Mouse (Mus musculus) left cerebral cortex, postnatal 14 days (tissue): ENCODE results near the gene Sumf1. TPM values are rescaled to one million over a fixed set of nuclear protein-coding genes. Genes with fewer than 3 reads are reported as not detected.
A peak's percentile ranks its signal among the peaks of the same experiment; 100 is the strongest.

Experiments
- DNase-seq, 2 experiments: peaks; one replicate each; pipeline ENCODE4 v3.0.0; 2021 to 2022; ENCODE audit warnings: low spot score in 2 of 2, mixed read lengths in 1 of 2
- intact Hi-C: fragments of 180-260 bp; cut with DNase I; formaldehyde crosslinking; loops from one replicate; pipeline ENCODE4 v1.15.1; 2025
- total RNA-seq, 2 experiments: library from RNA; stranded (reverse); gene quantifications; 2 replicates each; pipeline ENCODE4 v1.2.3; 2021

The Sumf1 gene
- total RNA-seq, 2 experiments from 2014 or later, result 17.4 to 18.2 TPM

- intact Hi-C loops, result no loop called here
- DNase-seq, result no peak
These were observed 31.1 kb downstream of the Sumf1 start for GRCm38 (mm10) chr6:108154243-108154642.

DNA sequence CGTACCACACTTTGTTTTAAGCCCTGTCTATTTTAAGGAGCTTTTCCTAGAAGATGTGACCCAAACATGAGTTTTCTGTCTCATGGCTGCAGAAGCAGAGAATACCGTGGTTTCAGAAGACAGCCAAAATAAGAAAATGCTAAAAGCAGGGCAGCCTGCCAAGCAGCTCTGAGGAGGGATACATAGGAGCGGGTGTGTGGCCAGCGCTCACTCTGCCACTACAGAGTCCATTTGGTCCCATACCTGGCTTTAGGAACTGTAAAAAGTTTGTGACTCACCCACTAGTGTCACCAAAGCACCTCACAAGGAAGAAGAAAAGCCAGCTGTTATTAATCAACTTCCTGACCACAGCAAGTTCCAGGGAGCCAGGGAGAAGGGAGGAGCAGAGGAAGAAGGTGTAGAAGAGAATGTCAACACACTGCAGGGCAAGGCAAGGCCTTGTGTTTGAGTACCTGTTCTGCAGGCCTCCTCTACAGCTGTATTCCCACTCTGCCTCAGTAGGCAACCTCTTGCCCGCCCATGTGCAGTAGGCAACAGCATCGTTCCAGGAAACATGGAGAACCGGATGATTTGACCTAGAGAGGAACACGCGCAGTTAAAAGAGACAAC, 32.6 kb downstream of the Sumf1 start:
- intact Hi-C loops, result no loop called here
- peak; percentile 67 to 69 for DNase-seq

- no peak for DNase-seq
- intact Hi-C loops, result no loop called here
These were observed 33.3 kb downstream of the Sumf1 start for GRCm38 (mm10) chr6:108152081-108152480.

DNA sequence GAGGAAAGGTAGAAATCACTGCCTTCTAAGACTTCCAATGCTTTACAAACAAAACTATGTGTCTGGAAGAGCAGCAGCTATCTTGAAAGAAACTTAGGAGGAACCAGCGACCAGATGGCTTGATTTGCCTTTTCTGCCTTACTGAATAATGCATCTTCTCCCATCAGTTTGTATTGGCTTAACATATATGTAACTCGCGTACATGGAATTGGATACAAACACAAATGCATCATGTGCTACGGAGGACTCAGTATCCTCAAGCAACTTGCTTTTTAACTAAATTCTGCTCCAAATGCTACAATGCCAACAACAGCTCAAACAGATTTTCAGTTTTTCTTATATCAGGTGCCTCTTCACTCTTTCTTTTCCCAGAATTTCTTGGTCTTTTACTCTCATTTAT, 36.1 kb downstream of the Sumf1 start:
- intact Hi-C loops, result no loop called here

GRCm38 (mm10) chr6:108148435-108148834, 36.9 kb downstream of the Sumf1 start:
- no peak for DNase-seq
- intact Hi-C loops, result no loop called here

More for the DNA sequence above, 36.1 kb downstream of the Sumf1 start:
- peak in 1 of 2 experiments; percentile 22 for DNase-seq

GRCm38 (mm10) chr6:108146637-108147036, 38.7 kb downstream of the Sumf1 start:
- intact Hi-C loops, result no loop called here
- no peak for DNase-seq

DNA sequence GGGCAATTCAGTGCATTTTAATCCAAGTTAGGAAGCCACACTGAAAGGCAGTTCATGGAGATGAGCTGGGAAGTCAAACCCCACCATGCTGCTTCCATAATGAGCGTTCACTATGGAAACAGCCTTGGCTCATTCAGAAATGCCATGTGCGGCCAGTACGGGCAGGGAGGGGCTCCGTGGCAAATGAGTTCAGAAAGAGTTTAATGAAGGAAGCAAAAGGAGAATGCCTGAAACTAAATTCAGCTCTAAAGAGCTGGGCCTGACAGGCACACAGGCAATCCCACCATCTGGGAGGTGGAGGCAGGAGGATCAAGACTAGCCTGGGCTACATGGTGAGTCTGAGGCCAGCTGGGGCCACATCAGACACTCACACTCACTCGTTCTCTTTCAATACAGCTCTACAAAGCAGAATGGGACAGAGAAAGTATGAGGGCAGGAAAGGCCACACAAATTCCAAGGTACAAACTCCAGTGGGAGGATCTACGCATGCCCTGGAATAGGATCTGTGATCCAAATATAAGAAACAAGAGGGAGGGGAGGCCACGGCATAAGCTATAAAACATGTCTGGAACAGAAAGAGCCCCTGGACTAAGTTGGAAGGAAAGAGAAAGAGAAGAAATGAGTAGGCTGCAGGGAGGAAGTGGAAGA, 39.3 kb downstream of the Sumf1 start:
- peak; percentile 12 to 25 for DNase-seq
- intact Hi-C loops, result no loop called here

DNA sequence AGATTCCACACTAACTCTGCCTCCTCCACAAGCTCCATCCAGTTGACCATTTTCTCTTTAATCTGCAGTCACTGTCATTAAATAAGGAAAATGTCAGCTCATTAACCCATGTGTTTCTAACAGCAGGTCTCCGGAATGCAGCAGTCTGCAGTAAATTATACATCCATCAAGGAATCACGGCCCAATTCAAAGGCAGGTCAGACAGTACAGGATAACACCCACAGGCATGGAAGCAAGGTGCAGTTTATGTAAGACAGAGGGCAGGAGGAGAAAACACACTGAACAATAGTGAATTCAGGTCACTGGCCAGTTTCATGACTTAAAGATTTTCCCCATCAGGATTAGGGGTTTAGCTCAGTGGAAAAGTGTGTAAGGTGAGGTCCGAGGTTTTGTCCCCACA, 40.1 kb downstream of the Sumf1 start:
- DNase-seq, result no peak
- intact Hi-C loops, result no loop called here

- peak; percentile 64 to 78 for DNase-seq
- intact Hi-C loops, result no loop called here
These were observed 42.6 kb downstream of the Sumf1 start for GRCm38 (mm10) chr6:108142796-108143195.

- intact Hi-C loops, result no loop called here
- no peak for DNase-seq
These were observed 44.5 kb downstream of the Sumf1 start for GRCm38 (mm10) chr6:108140722-108141490.

- no peak for DNase-seq
- intact Hi-C loops, result no loop called here
These were observed 48.4 kb downstream of the Sumf1 start for GRCm38 (mm10) chr6:108137031-108137430.

DNA sequence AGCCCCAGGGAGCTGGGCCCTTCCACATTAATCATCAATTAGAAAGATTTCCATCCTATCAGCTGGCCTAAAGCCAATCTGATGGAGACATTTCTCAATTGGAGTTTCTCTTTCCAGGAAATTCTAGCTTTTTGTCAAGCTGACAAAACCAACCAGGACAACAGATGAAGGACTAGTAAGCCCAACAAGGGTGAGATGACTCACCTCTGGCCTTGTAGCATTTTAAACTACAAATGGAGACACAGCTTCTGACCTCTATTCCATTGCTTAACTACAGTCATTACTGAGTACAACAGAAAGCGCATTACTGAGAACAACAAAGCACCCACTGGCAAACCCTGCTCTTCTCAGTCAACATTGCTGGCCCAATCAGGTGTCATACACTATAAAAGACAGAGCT, 49.1 kb downstream of the Sumf1 start:
- no peak for DNase-seq
- intact Hi-C loops, result no loop called here

DNA sequence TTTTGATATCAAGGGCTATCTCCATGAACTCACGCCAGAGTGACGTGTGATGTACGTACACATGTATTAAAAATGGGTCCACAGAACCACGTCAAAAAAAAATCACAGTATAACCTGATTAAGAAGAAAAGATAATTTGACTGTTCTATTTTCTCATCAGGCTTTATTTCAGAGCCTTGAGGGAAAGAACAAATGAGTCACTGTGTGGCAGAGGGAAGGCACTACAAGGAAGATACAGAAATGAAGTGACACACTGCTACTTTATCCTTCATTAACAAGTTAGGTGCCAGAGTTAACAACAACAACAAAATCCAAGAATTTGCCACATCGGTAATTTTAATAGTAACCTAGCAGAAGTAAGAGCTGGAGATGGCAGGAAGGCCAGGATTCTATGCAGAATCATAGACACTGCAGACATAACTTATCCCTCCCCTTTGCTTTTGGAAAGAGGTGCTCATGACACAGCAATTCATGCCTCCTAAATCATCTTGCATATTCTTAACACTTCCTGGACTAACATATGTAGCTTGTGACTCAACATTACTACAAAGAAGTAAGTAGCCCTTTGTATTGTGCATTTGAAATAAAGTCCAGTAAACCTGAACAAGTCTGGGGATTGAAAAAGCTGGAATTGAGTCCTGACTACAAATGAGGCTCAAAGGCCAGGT, 53.0 kb downstream of the Sumf1 start:
- intact Hi-C loops, result no loop called here

GRCm38 (mm10) chr6:108130718-108131117, 54.7 kb downstream of the Sumf1 start:
- intact Hi-C loops, result no loop called here
- DNase-seq, result peak; percentile 49 to 61

More for the DNA sequence above, 53.0 kb downstream of the Sumf1 start:
- DNase-seq, result peak in 1 of 2 experiments; percentile 43

GRCm38 (mm10) chr6:108126631-108127030, 58.8 kb downstream of the Sumf1 start:
- intact Hi-C loops, result no loop called here
- DNase-seq, result no peak

- no peak for DNase-seq
- intact Hi-C loops, result no loop called here
These were observed 59.9 kb downstream of the Sumf1 start for GRCm38 (mm10) chr6:108125474-108125873.

- no peak for DNase-seq
- intact Hi-C loops, result no loop called here
These were observed 67.5 kb downstream of the Sumf1 start for GRCm38 (mm10) chr6:108117881-108118280.

- intact Hi-C loops, result no loop called here
- DNase-seq, result no peak
These were observed 70.4 kb downstream of the Sumf1 start for GRCm38 (mm10) chr6:108114971-108115370.

DNA sequence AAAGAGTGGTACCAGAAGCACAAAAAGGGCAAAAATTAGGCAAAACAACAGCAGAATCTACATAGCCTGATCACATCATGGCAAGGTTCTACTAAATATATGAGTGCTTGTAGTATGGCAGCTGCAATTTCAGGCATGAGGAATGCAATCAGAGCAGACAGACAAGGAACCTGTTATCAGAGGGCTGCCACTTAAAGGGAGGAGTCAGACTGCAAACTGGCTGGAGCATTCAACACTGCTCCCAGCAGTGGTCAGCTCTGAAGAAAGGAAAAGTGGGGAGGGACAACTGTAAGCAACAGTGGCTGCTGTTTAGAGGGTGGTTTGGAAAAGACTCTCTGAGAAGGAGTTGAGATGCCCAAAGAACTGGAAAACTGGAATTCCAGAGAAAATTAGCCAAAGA, 73.7 kb downstream of the Sumf1 start:
- intact Hi-C loops, result no loop called here
- DNase-seq, result no peak

DNA sequence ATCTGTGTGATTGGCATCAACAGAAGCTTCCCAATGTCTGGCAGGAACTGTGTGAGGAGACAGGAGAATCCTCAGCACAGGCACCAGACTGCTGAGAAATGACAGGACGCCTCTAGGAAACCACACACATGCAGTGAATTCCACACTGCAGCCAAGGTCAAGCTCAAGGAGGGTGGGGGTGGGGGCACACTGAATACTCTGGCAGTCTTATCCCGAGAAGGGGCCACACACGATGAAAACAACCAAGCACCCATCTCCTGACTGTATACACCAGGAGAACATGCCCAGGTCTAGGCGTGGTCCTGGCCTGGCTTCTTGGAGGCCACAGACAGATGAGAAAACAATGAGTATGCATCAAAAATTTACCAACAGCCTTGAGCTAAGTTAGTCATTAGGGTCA, 75.0 kb downstream of the Sumf1 start:
- intact Hi-C loops, result no loop called here
- DNase-seq, result no peak
